13 mouse cellular contexts compared by ENCODE assay signal in genomic region chr2:119172446-119172845, GRCm38 (mm10). TPM values are rescaled to one million over a fixed set of nuclear protein-coding genes. Genes with fewer than 3 reads are reported as not detected.
DNase-seq lines count a peak whose midpoint lies in the region; ATAC-seq and TF ChIP-seq lines count a peak whose summit lies in the region.
"Had no signal": no experiment of that assay in that cellular context is flagged by ENCODE, and none has a peak within 500 bp of the region (broad histone marks: within the 10 kb centered on the region; RNA-seq: fewer than 3 reads in every experiment).

No protein-coding gene starts in this region.

- no peak for DNase-seq in kidney, postnatal 25 days
- no peak for DNase-seq in CH12.LX (ENCODE audit: extremely low read depth)
- peak; percentile 14 for DNase-seq in brain, embryonic 14.5 days (ENCODE audit: low read depth)
- no peak for DNase-seq in left cerebral cortex, postnatal 25 days (ENCODE audit: low spot score in 2 of 2)
- DNase-seq in right cerebral cortex, postnatal 14 days: no peak
- DNase-seq: cerebellum, adult 11 months; thymus, postnatal 14 days had no signal

- dilution Hi-C loops in CH12.LX (cut with MboI; ENCODE audit: extremely low pct_ligation_motif_present, extremely low pct_unique_long_range_greater_than_20kb, low sequenced_read_pairs): no loop called here

- peaks cover 3% of the 10 kb centered on the region; the same call in 1 of the 2 replicates for H3K27me3 ChIP-seq in kidney, embryonic 14.5 days (ENCODE audit: control insufficient read depth, insufficient read depth, low read length)
- H3K27me3 ChIP-seq in CH12.LX (replicated peaks): peaks cover 1% of the 10 kb centered on the region

- H3K27ac ChIP-seq in kidney, embryonic 14.5 days (ENCODE audit: low read depth, low read length): peak overlapping the region; percentile 20
- H3K27ac ChIP-seq in CH12.LX (ENCODE audit: insufficient read depth, low read depth): 0 out of 2 replicates have a peak overlapping the region, but pooled peaks have one; percentile 50
- H3K27ac ChIP-seq: liver, embryonic 14.5 days had no signal

- ATAC-seq in kidney, embryonic 14.5 days (ENCODE audit: low FRiP score, low TSS enrichment): no peak
- 0 out of 2 replicates have a peak, but pooled peaks have one; percentile 4 for ATAC-seq in megakaryocyte-erythroid progenitor cell, adult 5-6 weeks (replicated peaks; ENCODE audit: low FRiP score, low TSS enrichment, poor library complexity, severe bottlenecking)

- H3K9me3 ChIP-seq in kidney, embryonic 14.5 days (ENCODE audit: control insufficient read depth, low read length): no peaks in the 10 kb centered on the region
- no peaks in the 10 kb centered on the region for H3K9me3 ChIP-seq in CH12.LX (replicated peaks; ENCODE audit: low read length)
- H3K9me3 ChIP-seq: G1E had no signal

- TF ChIP-seq CTCF in CH12.LX (conservative IDR thresholded peaks at IDR 0.05 in 1 of 2, IDR thresholded peaks at IDR 0.05 in 1 of 2; ENCODE audit: low read depth in 2 of 2, low read length in 2 of 2): no peak
- no peak for TF ChIP-seq CTCF in brain, embryonic 14.5 days (IDR thresholded peaks at IDR 0.05; ENCODE audit: borderline replicate concordance, extremely low read depth, insufficient read depth, insufficient read length)

- WGBS in kidney, embryonic 14.5 days: 84% methylated on average over 7 of the region's 7 CpGs

- no peaks in the 10 kb centered on the region; the same call in 1 of the 2 replicates for H3K79me2 ChIP-seq in CH12.LX (replicated peaks; ENCODE audit: control insufficient read depth, extremely low read depth, insufficient read depth, poor library complexity, severe bottlenecking)

- no peak overlapping the region; the same call in 1 of the 2 replicates for H3K9ac ChIP-seq in kidney, embryonic 14.5 days (ENCODE audit: low read depth, low read length)
- H3K9ac ChIP-seq in CH12.LX (ENCODE audit: insufficient read depth, low read depth): no peak overlapping the region
- H3K9ac ChIP-seq: liver, embryonic 14.5 days had no signal

- intact Hi-C loops in left cerebral cortex, postnatal 25 days (cut with DNase I): no loop called here

- TF ChIP-seq POLR2A in CH12.LX (IDR thresholded peaks at IDR 0.05; ENCODE audit: low read depth, low read length): no peak
- no peak for TF ChIP-seq POLR2A in brain, embryonic 14.5 days (IDR thresholded peaks at IDR 0.05; ENCODE audit: borderline replicate concordance, extremely low read depth, insufficient read depth, insufficient read length, poor library complexity, severe bottlenecking)

- H3K4me1 ChIP-seq in kidney, embryonic 14.5 days (ENCODE audit: control insufficient read depth, insufficient read depth, low read length): peaks cover 35% of the 10 kb centered on the region
- peaks cover 35 to 87% of the 10 kb centered on the region in 2 experiments for H3K4me1 ChIP-seq in CH12.LX (ENCODE audit: control insufficient read depth in 1 of 2, insufficient read depth in 2 of 2)

- TF ChIP-seq EP300 in CH12.LX (IDR thresholded peaks at IDR 0.05; ENCODE audit: low read length): no peak

- no peak overlapping the region for H3K4me3 ChIP-seq in kidney, embryonic 14.5 days (ENCODE audit: low read length)
- H3K4me3 ChIP-seq in CH12.LX (replicated peaks in 1 of 3; ENCODE audit: low read depth in 2 of 3, low read length in 2 of 3, poor library complexity in 1 of 3): no peak overlapping the region

- no peak for TF ChIP-seq RAD21 in CH12.LX (IDR thresholded peaks at IDR 0.05; ENCODE audit: low read depth, low read length)

- H3K4me2 ChIP-seq in kidney, embryonic 14.5 days (replicated peaks; ENCODE audit: low read depth, low read length): no peak overlapping the region
- H3K4me2 ChIP-seq in CH12.LX (ENCODE audit: insufficient read depth, low read depth, poor library complexity, severe bottlenecking): no peak overlapping the region

- in situ Hi-C loops in CH12.LX (cut with MboI; ENCODE audit: low pct_ligation_motif_present, low pct_unique_long_range_greater_than_20kb, low sequenced_read_pairs): no loop called here

- no peaks in the 10 kb centered on the region for H3K36me3 ChIP-seq in kidney, embryonic 14.5 days (ENCODE audit: control insufficient read depth, insufficient read depth, low read length)
- H3K36me3 ChIP-seq in CH12.LX (replicated peaks in 1 of 2; ENCODE audit: control insufficient read depth in 1 of 2, insufficient read depth in 1 of 2, low read length in 1 of 2): peaks cover 0 to 8% of the 10 kb centered on the region in 2 experiments

TF ChIP-seq in CH12.LX, 34 proteins besides CTCF, POLR2A, EP300 and RAD21 (continues in another document):
- no peak for TF ChIP-seq SMC3 (IDR thresholded peaks at IDR 0.05; ENCODE audit: low read depth, low read length)
- no peak for TF ChIP-seq MAX (IDR thresholded peaks at IDR 0.05; ENCODE audit: low read length)
- TF ChIP-seq IRF4 (IDR thresholded peaks at IDR 0.05; ENCODE audit: low read depth, low read length): no peak
- TF ChIP-seq JUN (IDR thresholded peaks at IDR 0.05; ENCODE audit: insufficient read depth, low read depth, low read length): no peak
- no peak for TF ChIP-seq ZMIZ1 (IDR thresholded peaks at IDR 0.05; ENCODE audit: low read depth, low read length)
- TF ChIP-seq PAX5 (IDR thresholded peaks at IDR 0.05; ENCODE audit: low read length): no peak
- no peak for TF ChIP-seq MEF2A (IDR thresholded peaks at IDR 0.05; ENCODE audit: borderline replicate concordance, low read depth, low read length)
- TF ChIP-seq SIN3A (IDR thresholded peaks at IDR 0.05; ENCODE audit: low read length): no peak
- TF ChIP-seq USF1 (IDR thresholded peaks at IDR 0.05; ENCODE audit: low read depth, low read length): no peak
- no peak for TF ChIP-seq GABPA (IDR thresholded peaks at IDR 0.05; ENCODE audit: insufficient replicate concordance, low read depth, low read length)
- no peak for TF ChIP-seq ZC3H11A (IDR thresholded peaks at IDR 0.05; ENCODE audit: low read depth, low read length)
- no peak for TF ChIP-seq KAT2A (IDR thresholded peaks at IDR 0.05; ENCODE audit: insufficient replicate concordance, low read length)
- no peak for TF ChIP-seq ELF1 (IDR thresholded peaks at IDR 0.05; ENCODE audit: low read depth, low read length)
- no peak for TF ChIP-seq TBP (conservative IDR thresholded peaks at IDR 0.05; ENCODE audit: low read depth, low read length)
- TF ChIP-seq RCOR1 (conservative IDR thresholded peaks at IDR 0.05; ENCODE audit: low read depth, low read length): no peak
- TF ChIP-seq UBTF (IDR thresholded peaks at IDR 0.05; ENCODE audit: low read depth, low read length): no peak
- no peak for TF ChIP-seq MYC (IDR thresholded peaks at IDR 0.05; ENCODE audit: low read depth, low read length)
- TF ChIP-seq ZKSCAN1 (IDR thresholded peaks at IDR 0.05; ENCODE audit: borderline replicate concordance, low read depth, low read length): no peak

RNA-seq across cellular contexts. Expression of gene Gm14137, which starts 1.9 kb away (rescaled TPM):
- polyA plus RNA-seq in kidney, embryonic 14.5 days (2014; fragmentation: Nextera tagmentation; extraction: Ambion mirVana): 0.31 and 0.43 TPM in 2 replicates
- total RNA-seq in CH12.LX (2012; rRNA removed): 4.7 and 9.2 TPM in 2 replicates
- total RNA-seq in CH12.LX (2014; rRNA removed): 2.3 and 2.6 TPM in 2 replicates
- polyA plus RNA-seq in CH12.LX (2012; ENCODE audit: insufficient read length, low read depth): 3.3 and 3.4 TPM in 2 replicates
- 0.03 TPM in 2 replicates for polyA plus RNA-seq in brain, embryonic 14.5 days (2012; rRNA removed)
- not detected in 2 replicates for total RNA-seq in megakaryocyte-erythroid progenitor cell, adult 5-6 weeks (2014; fragmentation: Nextera tagmentation)
- not detected in 2 replicates for total RNA-seq in megakaryocyte-erythroid progenitor cell, adult 5-6 weeks (2017)
- total RNA-seq in left cerebral cortex, postnatal 25 days (2021): not detected
- total RNA-seq: hematopoietic stem cell, adult 5-6 weeks; layer of hippocampus, adult 8-10 months had no signal

RNA-seq across cellular contexts. Expression of gene Gchfr, which starts 4.9 kb away (rescaled TPM):
- polyA plus RNA-seq in kidney, embryonic 14.5 days (2014; fragmentation: Nextera tagmentation; extraction: Ambion mirVana): 35.5 and 41.7 TPM in 2 replicates
- 9.5 and 18.2 TPM in 2 replicates for total RNA-seq in CH12.LX (2012; rRNA removed)
- total RNA-seq in CH12.LX (2014; rRNA removed): 0.93 and 1.8 TPM in 2 replicates
- 1.1 and 2.7 TPM in 2 replicates for polyA plus RNA-seq in CH12.LX (2012; ENCODE audit: insufficient read length, low read depth)
- 5.3 and 6.3 TPM in 2 replicates for polyA plus RNA-seq in brain, embryonic 14.5 days (2012; rRNA removed)
- total RNA-seq in megakaryocyte-erythroid progenitor cell, adult 5-6 weeks (2014; fragmentation: Nextera tagmentation): 1.0 TPM in 1 of 2 replicates, not detected in the other
- total RNA-seq in megakaryocyte-erythroid progenitor cell, adult 5-6 weeks (2017): not detected in 2 replicates
- not detected for total RNA-seq in left cerebral cortex, postnatal 25 days (2021)

RNA-seq across cellular contexts. Expression of gene Rmdn3, which starts 15.6 kb away (rescaled TPM):
- 35.8 and 41.9 TPM in 2 replicates for polyA plus RNA-seq in kidney, embryonic 14.5 days (2014; fragmentation: Nextera tagmentation; extraction: Ambion mirVana)
- total RNA-seq in CH12.LX (2012; rRNA removed) (49.9 and 52.0 TPM in 2 replicates), CH12.LX (2014; rRNA removed) (59.1 and 61.2 TPM in 2 replicates)
- 41.8 and 48.1 TPM in 2 replicates for polyA plus RNA-seq in CH12.LX (2012; ENCODE audit: insufficient read length, low read depth)
- 35.3 and 35.4 TPM in 2 replicates for polyA plus RNA-seq in brain, embryonic 14.5 days (2012; rRNA removed)
- 40.0 and 58.7 TPM in 2 replicates for total RNA-seq in megakaryocyte-erythroid progenitor cell, adult 5-6 weeks (2014; fragmentation: Nextera tagmentation)
- total RNA-seq in megakaryocyte-erythroid progenitor cell, adult 5-6 weeks (2017): 61.9 and 76.4 TPM in 2 replicates
- 10 to 100 TPM; 56.5 to 62.4 TPM for total RNA-seq in left cerebral cortex, postnatal 25 days (2021)

RNA-seq across cellular contexts. Expression of gene Zfyve19, which starts 36.0 kb away (rescaled TPM):
- 47.9 and 49.1 TPM in 2 replicates for polyA plus RNA-seq in kidney, embryonic 14.5 days (2014; fragmentation: Nextera tagmentation; extraction: Ambion mirVana)
- total RNA-seq in CH12.LX (2012; rRNA removed): 38.2 and 38.7 TPM in 2 replicates
- total RNA-seq in CH12.LX (2014; rRNA removed): 25.6 and 28.0 TPM in 2 replicates
- 39.9 and 45.2 TPM in 2 replicates for polyA plus RNA-seq in CH12.LX (2012; ENCODE audit: insufficient read length, low read depth)
- 69.2 and 132 TPM in 2 replicates for polyA plus RNA-seq in brain, embryonic 14.5 days (2012; rRNA removed)
- 22.5 and 46.2 TPM in 2 replicates for total RNA-seq in megakaryocyte-erythroid progenitor cell, adult 5-6 weeks (2014; fragmentation: Nextera tagmentation)
- 29.4 and 35.9 TPM in 2 replicates for total RNA-seq in megakaryocyte-erythroid progenitor cell, adult 5-6 weeks (2017)
- total RNA-seq in left cerebral cortex, postnatal 25 days (2021): 10 to 100 TPM; 28.8 to 32.2 TPM

RNA-seq across cellular contexts. Expression of gene Dnajc17, which starts 36.1 kb away (rescaled TPM):
- 21.4 and 24.5 TPM in 2 replicates for polyA plus RNA-seq in kidney, embryonic 14.5 days (2014; fragmentation: Nextera tagmentation; extraction: Ambion mirVana)
- 15.3 and 18.2 TPM in 2 replicates for total RNA-seq in CH12.LX (2012; rRNA removed)
- 19.6 and 19.8 TPM in 2 replicates for total RNA-seq in CH12.LX (2014; rRNA removed)
- 22.9 and 26.3 TPM in 2 replicates for polyA plus RNA-seq in CH12.LX (2012; ENCODE audit: insufficient read length, low read depth)
- 25.7 and 32.4 TPM in 2 replicates for polyA plus RNA-seq in brain, embryonic 14.5 days (2012; rRNA removed)
- 10.3 and 21.8 TPM in 2 replicates for total RNA-seq in megakaryocyte-erythroid progenitor cell, adult 5-6 weeks (2014; fragmentation: Nextera tagmentation)
- 39.6 and 52.1 TPM in 2 replicates for total RNA-seq in megakaryocyte-erythroid progenitor cell, adult 5-6 weeks (2017)
- 10 to 100 TPM; 16.4 to 18.5 TPM for total RNA-seq in left cerebral cortex, postnatal 25 days (2021)
